Mouse (Mus musculus): ENCODE results near the gene Unc119b.
"Not testable (repeated sequence)": the region's sequence is repeated elsewhere in the genome, so short reads cannot be mapped to it uniquely, and the experiment has no call there.

The Unc119b gene

GRCm38 (mm10) chr5:115156933-115157589 lies 22.3 kb upstream of the Unc119b start:
- DNase-seq: peak; percentile 45

DNA sequence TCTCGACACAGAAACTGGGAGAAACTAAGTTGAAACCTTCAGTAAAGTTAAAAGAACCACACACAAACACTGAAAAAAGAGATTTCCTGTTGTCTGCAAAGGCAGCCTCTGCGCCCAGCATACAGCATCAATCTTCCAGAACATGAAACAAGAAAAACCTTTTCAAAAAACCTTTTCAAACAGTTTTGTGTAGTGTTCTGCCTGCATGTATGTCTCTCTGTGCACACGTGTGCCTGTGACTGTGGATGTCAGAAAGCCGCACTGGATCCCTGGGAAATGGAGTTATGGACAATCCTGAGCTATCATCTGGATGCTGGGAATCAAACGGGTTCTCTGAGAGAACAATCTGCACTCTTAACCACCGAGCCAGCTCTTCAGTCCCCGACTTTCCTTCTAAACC lies 21.6 kb upstream of the Unc119b start:
- DNase-seq: no peak

GRCm38 (mm10) chr5:115155831-115156230 lies 21.1 kb upstream of the Unc119b start:
- no peak for DNase-seq

- DNase-seq: no peak
These were observed 20.4 kb upstream of the Unc119b start for GRCm38 (mm10) chr5:115155156-115155631.

DNA sequence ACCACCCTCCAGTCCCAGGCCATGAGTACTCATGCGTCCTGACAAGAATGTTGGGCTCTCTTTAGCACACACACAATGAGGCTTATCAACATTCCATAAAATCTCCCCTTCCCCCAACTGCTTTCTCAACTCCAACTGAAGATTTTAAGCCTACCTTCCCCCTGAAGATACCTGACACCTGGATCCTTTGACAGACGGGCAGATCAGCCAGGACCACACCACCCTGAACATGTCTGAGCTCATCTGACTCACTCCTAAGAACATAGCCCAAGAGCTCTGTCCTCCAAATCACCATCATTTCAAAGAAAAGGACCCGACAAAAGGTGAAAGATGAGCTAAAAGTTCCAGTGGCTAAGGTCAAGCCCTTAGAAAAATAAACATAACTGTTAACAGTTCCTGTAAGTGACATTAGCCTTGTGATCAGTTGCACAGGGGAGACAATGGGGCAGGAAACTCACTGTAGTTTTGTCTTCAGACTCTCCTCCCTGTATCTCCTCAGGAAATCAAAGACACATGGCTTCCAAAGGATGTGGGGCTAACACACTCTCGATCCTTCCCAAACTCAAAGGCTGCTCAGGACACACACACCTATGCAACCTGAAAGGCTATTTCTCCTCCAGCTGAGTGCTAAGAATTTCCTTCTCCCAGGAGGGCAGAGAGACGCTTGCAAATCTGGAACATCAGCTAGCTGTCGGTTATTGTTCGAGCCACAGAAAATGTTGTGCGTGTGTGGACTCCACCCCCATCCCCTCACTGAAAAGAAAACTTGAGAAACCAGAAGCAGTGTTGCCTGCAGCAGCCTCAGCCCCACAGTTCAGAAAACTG lies 17.6 kb upstream of the Unc119b start:
- DNase-seq: peak; percentile 41

- DNase-seq: no peak
These were observed 16.7 kb upstream of the Unc119b start for GRCm38 (mm10) chr5:115151457-115151856.

- DNase-seq: no peak
These were observed 16.2 kb upstream of the Unc119b start for GRCm38 (mm10) chr5:115150991-115151390.

- DNase-seq: no peak
These were observed 15.1 kb upstream of the Unc119b start for GRCm38 (mm10) chr5:115149675-115150459.

DNA sequence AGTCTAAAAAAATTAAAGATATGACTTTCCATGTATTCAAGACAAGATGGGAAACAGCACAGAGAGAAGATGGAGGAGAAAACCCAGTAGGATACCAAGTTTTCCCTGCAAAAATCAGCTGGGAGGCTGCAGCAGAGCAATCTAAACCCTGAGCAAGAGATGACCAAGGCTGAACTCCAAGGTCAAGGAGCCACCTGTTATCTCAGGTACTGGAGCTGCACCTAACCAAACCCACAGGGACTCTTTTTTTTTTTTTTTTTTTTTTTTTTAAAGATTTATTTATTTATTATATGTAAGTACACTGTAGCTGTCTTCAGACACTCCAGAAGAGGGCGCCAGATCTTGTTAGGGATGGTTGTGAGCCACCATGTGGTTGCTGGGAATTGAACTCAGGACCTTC lies 14.1 kb upstream of the Unc119b start:
- DNase-seq: not testable (repeated sequence)

GRCm38 (mm10) chr5:115148378-115148777 lies 13.6 kb upstream of the Unc119b start:
- no peak for DNase-seq

GRCm38 (mm10) chr5:115147388-115147787 lies 12.6 kb upstream of the Unc119b start:
- no peak for DNase-seq

GRCm38 (mm10) chr5:115146747-115147130 lies 12.0 kb upstream of the Unc119b start:
- no peak for DNase-seq

DNA sequence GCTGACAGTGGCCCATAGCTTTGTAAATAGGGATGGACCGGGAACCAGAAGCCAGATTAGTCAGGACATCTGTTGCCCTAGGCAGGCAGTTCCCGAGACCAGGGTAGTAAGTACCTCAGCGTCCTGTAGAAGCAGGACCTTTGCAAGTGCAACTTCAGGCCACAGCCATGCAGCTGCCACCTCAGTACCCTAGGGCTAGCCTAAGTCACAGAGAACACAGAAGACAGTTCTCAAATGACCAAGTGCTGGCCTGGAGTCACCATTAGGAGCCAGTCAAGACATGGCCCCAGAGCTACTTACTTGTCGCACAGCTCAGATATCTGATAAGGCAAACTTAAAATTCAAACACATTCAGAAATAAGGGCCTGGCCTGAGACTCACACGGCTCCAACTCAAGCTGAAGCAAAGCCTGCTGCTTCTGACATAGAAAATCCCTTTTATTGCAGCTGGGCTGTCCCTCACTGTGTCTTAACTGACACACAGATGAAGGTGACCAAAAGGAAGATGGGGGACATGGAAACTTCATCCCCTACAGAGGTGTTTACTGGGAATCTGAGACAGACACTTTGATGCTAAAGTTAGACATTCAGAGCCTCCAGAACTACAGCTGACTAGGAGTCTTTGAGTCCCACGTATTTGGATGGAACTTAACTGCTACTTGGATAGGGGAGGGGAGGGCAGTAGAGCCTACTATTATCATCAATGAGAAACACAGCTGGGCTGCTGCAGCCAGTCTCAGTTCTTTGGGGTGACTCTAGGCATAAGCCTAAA lies 11.4 kb upstream of the Unc119b start:
- DNase-seq: no peak

- DNase-seq: peak; percentile 33
These were observed 10.6 kb upstream of the Unc119b start for GRCm38 (mm10) chr5:115145253-115145968.

- DNase-seq: no peak
These were observed 9.7 kb upstream of the Unc119b start for GRCm38 (mm10) chr5:115144471-115144870.

DNA sequence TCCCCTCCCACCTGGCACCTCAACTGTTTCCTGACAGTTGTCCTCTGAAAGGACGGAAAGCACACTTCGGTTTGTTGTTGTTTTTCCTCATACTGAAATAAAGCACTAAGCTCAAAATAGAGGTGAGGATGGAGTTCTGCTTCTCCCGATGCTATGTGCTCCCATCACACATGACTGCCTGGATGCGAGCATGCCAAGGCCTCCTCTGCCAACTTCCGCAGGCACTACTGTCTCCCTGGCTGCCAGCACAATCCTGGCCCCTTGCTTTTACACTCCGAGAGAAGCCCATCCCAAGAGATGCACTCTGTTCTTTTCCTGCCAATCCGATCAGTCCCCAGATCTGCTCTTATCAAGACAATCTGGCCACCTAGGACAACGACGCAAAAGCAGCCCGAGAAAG lies 8.8 kb upstream of the Unc119b start:
- DNase-seq: no peak

DNA sequence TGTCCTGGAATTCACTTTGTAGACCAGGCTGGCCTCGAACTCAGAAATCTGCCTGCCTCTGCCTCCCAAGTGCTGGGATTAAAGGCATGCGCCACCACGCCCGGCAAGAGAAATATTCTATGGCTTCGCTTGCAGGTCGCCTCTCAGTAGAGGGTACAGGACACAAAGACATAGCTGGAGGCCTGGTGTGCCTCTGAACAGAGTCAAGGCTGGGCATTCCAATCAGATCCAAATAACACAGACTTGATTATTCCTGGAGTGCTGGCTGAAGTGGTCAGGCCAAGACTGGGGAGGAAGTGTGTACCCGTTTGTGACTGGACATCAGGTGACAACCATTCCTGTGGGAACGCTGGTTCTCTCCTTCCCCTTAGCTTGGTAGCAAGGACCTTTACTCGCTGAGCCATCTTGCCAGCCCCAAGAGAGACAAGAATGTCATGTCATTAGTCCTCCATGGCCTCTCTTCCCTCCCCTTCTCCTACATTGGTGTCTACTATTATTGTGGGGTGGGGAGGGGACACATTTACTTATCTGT lies 7.5 kb upstream of the Unc119b start:
- no peak for DNase-seq

GRCm38 (mm10) chr5:115140726-115141125 lies 6.0 kb upstream of the Unc119b start:
- no peak for DNase-seq

- no peak for DNase-seq
These were observed 4.3 kb upstream of the Unc119b start for GRCm38 (mm10) chr5:115139124-115139523.

DNA sequence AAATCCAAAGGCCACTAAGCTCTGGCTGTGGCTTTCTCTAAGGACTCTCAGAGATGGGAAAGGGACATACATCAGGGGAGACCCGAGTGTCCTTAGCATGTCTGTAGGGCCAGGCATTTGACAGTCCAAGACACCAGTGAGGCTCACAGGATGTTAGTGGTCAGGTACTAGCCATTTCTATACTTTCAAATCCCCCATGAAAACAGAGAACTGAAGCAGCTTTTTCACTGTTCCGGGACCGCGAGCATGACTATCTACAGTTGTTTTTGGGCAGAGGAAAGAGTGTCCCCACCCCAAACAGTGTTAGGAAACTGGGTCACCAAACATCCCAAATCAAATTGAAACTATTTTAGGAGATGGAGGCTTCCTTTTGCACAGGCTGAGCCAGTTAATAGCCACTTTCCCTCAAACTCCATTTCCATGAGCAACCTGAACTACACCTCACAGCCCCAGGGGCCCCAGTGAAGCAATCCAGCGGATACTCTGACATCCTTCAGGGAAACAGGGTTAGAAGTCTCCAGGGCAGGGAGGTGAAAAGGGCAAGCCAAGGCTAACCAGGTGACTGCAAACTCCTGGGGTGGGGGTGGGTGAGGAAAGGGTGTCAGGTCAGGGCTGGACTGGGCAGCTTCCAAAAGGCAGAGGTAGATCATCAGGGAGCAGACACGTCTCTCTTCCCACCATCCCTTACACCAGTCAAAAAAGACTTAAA lies 1.3 kb downstream of the Unc119b start:
- DNase-seq: no peak

DNA sequence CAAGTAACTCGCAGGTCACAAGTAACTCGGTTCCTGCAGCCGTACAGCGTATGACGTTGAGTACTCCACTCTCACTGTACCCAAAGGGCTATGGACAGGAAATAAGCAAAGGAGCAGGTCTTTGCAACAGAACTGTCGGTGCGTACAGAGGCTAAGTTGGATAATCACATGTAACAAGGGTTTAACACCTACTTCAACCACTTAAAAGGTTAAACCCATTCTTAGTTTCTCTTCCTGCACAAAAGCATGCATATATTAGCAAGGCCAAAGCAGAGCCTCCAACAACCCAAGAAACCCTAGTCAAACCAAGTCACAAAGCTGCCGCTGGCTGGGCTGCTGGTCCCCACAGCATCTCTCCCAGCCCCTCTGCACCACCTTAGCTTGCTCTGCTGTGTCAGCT lies 2.3 kb downstream of the Unc119b start:
- DNase-seq: no peak
